Mouse (Mus musculus): ENCODE measurements at regions not wholly inside any gene's neighbourhood (a gene's known extent, or its start where the extent isn't known, plus 50 kb on each side); places are given as distances from the start of the nearest gene placed in this dataset.

DNA sequence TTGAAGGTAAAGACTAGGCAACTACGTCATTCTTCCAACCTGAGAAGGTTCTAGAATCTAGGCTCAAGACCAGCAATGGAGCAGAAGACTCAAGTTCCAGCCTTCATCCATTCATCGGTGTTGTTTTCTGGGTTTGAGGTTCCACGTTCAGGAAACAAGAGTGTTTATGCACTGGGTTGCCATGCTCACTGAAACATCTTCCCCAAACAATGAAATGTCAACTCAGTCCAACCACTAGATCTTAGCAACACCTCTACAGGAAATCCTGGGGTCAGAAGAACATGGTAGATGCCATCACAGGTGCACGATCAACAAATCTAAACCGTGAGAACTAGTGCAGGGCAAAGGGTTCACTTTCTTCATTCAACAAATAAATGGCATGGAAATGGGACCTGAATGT is 304.8 kb upstream of the Klf3 start:
- DNase-seq (ENCODE audit: low spot score) = no peak

DNA sequence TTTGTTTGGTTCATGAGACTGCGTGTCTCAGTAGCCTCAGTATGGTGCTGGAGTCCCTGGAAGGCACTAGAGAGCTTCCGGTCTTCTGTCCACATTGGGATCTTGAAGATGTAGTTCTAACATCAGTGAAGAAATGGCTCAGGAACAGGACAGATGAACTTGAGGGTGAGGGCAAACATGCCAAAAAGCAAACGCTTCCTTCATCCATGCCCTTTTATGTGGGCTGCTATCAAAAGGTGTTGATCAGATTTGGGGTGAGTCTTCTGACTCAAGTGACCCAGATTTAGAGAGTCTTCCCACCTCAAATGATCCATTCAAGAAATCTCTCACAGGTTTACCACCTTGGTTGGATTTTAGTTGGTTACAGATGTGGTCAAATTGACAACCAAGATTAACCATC is 304.1 kb upstream of the Klf3 start:
- DNase-seq (ENCODE audit: low spot score) = no peak

DNA sequence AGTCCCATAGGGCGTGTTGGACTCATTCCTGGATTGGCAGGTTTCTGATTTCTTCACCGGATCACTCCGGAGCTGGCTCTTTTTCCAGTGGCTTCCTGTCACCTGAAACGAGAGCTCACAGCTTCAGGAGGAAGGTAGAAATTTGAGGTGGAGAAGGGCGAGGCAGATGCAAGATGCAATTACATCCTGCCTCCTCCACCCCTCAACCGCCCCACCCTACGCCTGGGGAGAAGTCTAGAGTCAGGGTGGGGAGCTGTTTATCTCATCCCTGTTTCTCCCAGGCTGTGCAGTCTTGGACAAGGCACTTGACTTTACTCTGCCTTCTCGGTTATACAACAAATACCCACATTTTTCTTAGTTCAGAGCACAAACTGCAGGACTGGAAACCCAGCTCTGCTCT is 302.8 kb upstream of the Klf3 start:
- DNase-seq (ENCODE audit: low spot score) = peak; percentile 50

DNA sequence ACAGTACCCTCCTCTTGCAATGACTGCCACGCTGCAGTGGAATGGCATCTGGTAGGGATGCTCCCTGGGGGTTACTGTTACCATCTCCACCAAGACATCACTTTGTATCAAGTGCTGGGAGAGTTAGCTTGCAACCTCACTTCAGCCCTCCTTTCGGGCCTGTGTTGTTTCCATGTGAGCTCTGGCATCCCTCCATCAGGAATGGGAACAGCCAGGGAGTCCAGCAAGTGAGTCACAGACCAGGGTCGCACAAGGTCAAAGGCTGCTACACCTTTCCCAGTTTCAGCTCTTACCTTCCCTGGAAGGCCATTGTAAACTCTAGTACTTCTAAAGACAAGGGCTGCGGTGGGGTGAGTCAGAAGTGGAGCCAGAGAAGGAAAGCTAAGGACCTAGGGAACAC is 302.3 kb upstream of the Klf3 start:
- DNase-seq (ENCODE audit: low spot score) = peak; percentile 61

DNA sequence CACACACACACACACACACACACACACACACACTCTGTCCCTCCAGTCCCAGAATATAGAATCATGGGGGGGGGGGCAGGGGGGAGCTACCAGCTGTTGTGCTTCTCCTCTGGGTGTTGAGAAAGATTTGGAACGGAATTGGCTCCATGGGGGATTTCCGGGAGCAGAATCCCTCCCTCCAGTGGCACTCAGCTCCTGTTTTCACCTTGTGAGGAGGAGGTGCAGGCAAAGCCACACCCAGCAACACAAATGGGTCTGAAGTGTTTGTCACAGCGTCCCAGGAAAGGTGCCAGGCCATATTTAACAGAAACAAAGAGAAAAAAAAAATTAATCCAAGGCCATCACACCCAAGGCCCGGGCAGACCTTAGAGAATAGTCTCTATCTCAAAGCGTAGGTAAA is 301.4 kb upstream of the Klf3 start:
- no peak for DNase-seq (ENCODE audit: low spot score)

DNA sequence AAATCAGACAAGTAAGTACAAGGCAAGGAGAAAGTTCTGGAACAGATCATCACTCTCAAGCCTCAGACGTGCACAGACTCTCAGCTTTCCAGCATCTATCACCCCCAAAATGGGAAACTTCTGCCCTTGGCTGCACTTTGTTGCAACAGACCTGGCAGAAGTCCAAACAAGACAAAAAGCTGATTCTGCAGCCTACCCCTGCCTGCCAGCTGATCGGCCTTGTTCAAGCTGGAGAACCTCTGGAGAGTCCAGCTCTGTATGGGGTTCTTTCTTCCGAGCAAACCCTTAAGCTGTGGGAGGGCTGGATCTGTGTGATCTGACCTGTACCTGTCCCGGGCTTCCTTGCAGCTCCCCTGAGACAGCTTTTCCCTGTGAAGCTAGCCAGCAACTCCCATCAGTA is 299.7 kb upstream of the Klf3 start:
- DNase-seq (ENCODE audit: low spot score) = peak; percentile 61

DNA sequence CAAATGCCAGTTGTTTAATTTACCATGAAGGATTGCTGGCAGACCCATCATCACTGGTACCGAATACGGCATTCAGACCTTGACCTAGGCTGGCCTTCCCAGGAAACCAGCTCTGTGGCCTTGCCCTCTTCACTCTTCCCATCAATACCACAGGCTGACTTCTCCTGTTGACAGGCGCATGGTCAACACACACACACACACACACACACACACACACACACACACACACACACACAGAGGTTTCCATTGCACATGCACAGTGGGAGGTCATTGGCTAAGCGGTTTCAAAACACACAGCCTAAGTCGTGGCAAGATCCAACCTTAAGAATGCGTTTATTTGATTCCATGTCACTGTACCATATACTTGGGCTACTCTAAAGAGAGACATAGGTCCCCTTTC is 298.7 kb upstream of the Klf3 start:
- no peak for DNase-seq (ENCODE audit: low spot score)

- peak; percentile 36 for DNase-seq (ENCODE audit: low spot score)
Observed at GRCm38 (mm10) chr5:64505227-64505834, 297.9 kb upstream of the Klf3 start.

DNA sequence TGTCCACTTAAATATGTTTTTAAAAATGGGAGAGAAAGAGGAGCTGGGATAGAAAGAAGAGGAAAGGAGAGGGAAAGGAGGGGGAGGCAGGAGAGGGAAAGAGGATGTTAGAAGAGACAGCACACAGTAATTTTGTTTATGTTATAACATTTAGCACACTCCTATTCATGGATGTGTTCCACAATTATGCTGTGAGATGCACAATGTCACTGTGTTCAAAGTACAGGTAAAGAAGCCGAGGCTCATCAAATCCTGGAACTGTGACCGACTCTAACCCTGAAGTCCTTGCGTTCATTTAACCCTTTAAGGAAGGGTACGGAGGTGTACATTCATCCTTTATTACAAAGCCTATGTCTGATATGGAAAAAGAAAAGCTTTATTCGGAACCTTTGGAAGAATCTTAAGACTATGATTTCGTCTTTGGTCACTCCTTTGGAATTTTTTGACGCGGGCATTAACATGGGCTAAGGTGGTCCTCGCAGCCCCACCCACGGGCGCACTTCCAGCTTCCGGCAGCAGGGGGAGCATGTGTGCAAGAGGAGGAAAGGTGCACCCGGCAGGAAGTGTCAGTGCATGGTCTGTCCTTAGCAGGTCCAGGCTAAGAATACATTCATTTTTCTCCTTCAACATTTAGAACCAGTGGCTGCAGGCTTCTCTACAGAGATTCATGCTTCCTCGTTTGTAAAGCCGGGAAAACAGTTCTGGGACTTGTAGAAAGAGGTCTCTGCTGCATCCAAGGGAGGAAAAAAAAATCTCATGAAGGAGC is 297.2 kb upstream of the Klf3 start:
- DNase-seq (ENCODE audit: low spot score) = peak; percentile 81

DNA sequence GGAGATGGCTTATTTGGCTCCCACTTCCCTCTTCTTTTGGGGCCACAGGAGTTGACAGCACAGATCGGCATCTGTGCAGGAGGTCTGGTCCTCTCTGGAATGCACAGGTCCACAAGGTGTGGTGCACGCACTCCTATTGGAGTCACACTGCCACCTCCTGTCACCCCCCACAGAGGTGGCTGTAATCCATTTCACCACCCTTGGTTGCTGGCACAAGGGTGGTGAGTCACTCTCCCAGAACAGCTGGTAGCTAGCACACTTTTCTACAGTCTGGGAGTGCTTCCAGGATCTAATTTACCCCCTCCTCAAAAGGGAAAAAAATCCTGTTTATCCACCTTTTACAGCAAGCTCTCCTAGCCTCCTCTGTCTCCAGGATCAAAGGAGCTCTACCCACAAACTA is 294.6 kb upstream of the Klf3 start:
- no peak for DNase-seq (ENCODE audit: low spot score)

GRCm38 (mm10) chr5:64513155-64513945 is 289.8 kb upstream of the Klf3 start:
- no peak for DNase-seq (ENCODE audit: low spot score)

- no peak for DNase-seq (ENCODE audit: low spot score)
Observed at GRCm38 (mm10) chr5:64516115-64516665, 287.0 kb upstream of the Klf3 start.

DNA sequence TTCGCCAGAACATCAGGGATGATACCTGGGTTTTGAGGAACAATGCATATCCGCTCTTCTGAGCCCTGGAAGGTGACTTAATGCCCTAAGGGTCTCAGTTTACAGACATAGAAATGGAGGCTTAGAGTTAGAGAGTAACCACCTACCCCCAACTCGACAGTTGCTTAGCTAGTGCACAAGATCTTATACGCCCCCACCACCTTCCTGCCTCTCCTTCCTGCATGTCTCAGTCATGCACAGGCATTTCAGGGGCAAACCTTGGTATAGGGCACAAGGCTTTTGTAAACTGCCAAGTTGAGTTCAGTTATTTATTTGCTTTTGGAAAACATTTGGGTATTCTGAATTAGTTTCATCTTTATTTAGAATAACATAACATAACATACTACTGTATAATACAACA is 285.9 kb upstream of the Klf3 start:
- DNase-seq (ENCODE audit: low spot score) = no peak

GRCm38 (mm10) chr5:64517835-64518234 is 285.4 kb upstream of the Klf3 start:
- peak; percentile 48 for DNase-seq (ENCODE audit: low spot score)

- DNase-seq (ENCODE audit: low spot score) = no peak
Observed at GRCm38 (mm10) chr5:64519036-64519435, 284.2 kb upstream of the Klf3 start.

- no peak for DNase-seq (ENCODE audit: low spot score)
Observed at GRCm38 (mm10) chr5:64519731-64520130, 283.5 kb upstream of the Klf3 start.

GRCm38 (mm10) chr5:64521401-64521800 is 281.8 kb upstream of the Klf3 start:
- no peak for DNase-seq (ENCODE audit: low spot score)

DNA sequence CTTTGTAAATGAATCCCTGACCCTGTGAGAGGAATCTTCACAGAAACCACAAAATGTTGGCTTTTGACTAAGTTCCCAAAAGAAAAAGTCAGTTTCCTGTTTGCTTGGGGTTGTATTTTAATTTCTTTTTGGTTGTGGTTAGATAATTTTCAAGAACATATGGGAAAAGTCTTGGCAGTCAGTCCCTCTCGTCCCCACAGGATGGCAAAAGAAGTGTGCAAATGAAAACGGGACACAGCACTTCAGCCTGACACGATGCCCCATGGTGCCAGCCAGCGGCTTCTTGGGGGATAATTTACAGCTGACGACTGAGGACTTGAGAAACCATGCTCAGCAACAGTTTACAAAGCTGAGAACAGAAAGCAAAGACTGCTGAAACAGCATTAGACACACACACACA is 281.2 kb upstream of the Klf3 start:
- no peak for DNase-seq (ENCODE audit: low spot score)

GRCm38 (mm10) chr5:64526521-64526920 is 276.7 kb upstream of the Klf3 start:
- no peak for DNase-seq (ENCODE audit: low spot score)

- DNase-seq (ENCODE audit: low spot score) = no peak
Observed at GRCm38 (mm10) chr5:64527962-64528361, 275.2 kb upstream of the Klf3 start.

- no peak for DNase-seq (ENCODE audit: low spot score)
Observed at GRCm38 (mm10) chr5:64534371-64534770, 268.8 kb upstream of the Klf3 start.

DNA sequence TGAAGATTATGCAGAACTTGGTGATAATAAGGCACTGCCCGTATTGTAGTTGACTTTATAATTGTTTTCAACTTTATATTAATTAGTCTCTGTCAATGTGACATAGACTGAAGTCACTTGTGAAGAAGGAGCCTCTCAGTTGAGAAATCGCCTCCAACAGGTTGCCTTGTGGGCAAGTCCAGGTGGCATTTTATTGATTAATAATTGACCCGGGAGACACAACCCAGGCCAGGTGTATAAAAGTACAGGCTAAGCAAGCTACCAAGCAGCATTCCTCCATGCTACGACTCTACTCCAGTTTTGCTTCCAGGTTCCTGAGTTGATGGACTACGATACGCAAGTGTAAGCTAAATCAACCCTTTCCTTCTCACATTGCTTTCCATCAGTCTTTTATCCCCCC is 268.2 kb upstream of the Klf3 start:
- DNase-seq (ENCODE audit: low spot score) = no peak
